Mouse (Mus musculus) kidney, adult 2 months (tissue): Measurements from ENCODE around the gene Slc10a3.

Experiments
- CTCF ChIP-seq: fragments of 200-500 bp; conservative IDR thresholded peaks from 2 replicates; pipeline ENCODE4 v1.5.1; 2011; ENCODE audit warnings: low read depth, mild to moderate bottlenecking, control low read depth, low read length, moderate library complexity, mixed read lengths; ENCODE audit not compliant: insufficient read depth, insufficient read length
- POLR2A ChIP-seq: fragments of 200-500 bp; IDR thresholded peaks from one replicate; pipeline ENCODE4 v1.6.1; 2011; ENCODE audit warnings: low read depth, low read length, control low read depth

- TF ChIP-seq CTCF = no peak
- TF ChIP-seq POLR2A = no peak
Measured at GRCm38 (mm10) chrX:74330166-74330930, 42.8 kb downstream of the Slc10a3 start.
